Mouse (Mus musculus): ENCODE results near the gene Wdr46. TPM values are rescaled to one million over a fixed set of nuclear protein-coding genes. Genes with fewer than 3 reads are reported as not detected.

Gene Wdr46
- 17.5 and 21.3 TPM in 2 replicates for polyA plus RNA-seq (2015; fragmentation: Nextera tagmentation; extraction: Ambion mirVana)

DNA sequence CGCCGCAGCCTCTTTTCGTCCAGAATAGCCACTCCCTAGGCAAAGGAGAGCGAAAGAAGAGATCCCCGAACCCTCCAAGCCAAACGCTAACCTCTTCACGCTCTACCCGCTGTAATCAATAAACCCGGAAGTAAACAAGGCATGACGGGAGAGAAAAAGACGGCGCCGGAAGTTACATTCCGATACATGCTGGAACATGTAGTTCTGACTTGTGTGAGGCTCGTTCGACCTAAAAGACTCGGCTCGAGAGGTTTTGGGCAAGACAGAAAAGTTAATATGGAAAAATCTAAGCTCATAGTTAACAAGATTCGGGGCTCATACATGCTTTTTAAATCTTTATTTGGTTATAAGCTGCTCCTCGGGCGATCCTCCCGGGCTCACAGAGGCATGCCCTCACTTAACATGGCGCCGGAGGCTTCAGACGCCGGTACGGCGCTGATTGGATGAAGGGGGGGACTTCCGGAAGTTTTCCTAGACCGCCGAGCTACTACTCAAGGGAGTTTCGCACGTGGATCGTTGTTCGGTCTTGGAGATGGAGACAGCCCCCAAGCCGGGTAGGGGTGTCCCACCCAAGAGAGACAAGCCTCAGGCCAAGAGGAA, at the start of gene Wdr46, which contains the start of gene Pfdn6:
Gene Wdr46 (plus strand): TSS at position 455 of the 600 bp plus-strand sequence.
Gene Pfdn6 (minus strand): TSS at position 138 of the 600 bp plus-strand sequence.

DNA sequence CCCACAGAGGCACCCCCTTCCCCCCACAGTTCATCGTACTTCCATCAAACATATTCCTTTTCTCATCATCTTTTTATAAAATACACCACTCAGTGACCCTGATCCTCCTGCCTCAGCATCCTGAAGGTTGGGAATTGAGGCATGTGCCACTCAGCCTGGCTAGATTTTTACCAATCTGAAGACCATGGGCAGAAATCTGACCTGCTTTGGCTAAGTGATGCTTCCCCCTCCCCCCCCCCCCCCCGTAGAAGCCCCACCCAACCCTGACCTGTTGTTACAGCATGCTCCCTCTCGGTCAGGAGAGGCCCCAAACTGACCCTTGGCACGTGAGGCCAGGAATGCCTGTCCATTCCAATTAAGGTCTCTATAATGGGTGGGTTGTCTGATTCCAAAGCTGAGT, 35.6 kb upstream of the Wdr46 start, which contains the start of gene Platr17:
Gene Platr17 (plus strand): TSS at position 301 of the 400 bp plus-strand sequence.

DNA sequence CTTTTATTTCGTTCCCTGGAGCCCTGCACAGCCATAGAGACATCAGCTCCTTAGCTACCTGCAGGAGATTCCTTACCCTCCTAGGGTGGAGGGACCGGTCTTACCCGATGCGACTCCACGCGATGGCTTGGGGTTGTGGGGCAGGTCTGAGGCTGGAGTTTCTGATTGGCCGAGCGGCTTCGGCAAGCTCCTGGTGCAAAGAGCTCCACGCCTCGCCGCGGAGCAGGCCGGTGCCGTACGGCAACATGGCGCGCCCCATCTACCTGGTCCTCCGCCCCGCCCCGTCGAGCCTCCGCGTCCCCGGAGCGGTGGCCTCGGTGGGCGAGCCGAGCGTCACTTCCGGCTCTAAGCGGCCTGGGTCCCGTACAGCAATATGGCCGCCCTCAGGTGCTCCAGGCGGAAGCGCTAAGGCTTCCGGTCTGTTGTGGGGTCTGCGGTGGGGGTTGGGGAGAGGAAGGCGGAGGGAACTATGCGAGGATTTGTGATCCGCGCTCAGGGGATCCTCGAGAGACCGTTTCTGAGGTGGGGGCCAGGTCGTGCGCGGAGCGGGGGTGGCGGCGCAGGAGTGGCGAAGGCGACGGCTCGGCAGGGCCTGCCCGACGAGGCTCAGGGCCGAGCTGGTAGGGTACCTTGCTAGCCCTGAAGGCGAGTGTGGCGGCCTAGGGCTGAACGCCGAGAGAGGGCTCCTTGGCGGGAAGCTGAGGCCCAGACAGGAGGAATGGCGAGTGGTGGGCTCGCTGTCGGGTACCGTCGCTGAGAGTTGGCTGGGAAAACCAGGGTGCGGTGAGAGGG, 31.2 kb upstream of the Wdr46 start, which contains the start of gene Daxx:
Gene Daxx (plus strand): TSS at position 338 of the 792 bp plus-strand sequence.

GRCm38 (mm10) chr17:33915671-33916250, 24.7 kb upstream of the Wdr46 start, which contains the start of the genes Tapbp and Zbtb22:
TSS of gene Tapbp (plus strand) at chr17:33915899.
TSS of gene Zbtb22 (plus strand) at chr17:33915904.

GRCm38 (mm10) chr17:33929371-33930279, 10.8 kb upstream of the Wdr46 start, which contains the start of gene Rgl2:
TSS of gene Rgl2 (plus strand) at chr17:33929543.

GRCm38 (mm10) chr17:33951021-33951946, 10.8 kb downstream of the Wdr46 start, which contains the start of gene B3galt4:
TSS of gene B3galt4 (minus strand) at chr17:33951488.

GRCm38 (mm10) chr17:33955555-33956214, 15.2 kb downstream of the Wdr46 start, which contains the start of the genes Vps52 and Rps18:
TSS of gene Vps52 (plus strand) at chr17:33955812.
TSS of gene Rps18 (minus strand) at chr17:33956001.

Other genes with a start within 250 kb of the Wdr46 start
- gene March2, start 222.0 kb upstream of the Wdr46 start, polyA plus RNA-seq (2015; fragmentation: Nextera tagmentation; extraction: Ambion mirVana) = 84.2 and 105 TPM in 2 replicates
- 248 and 296 TPM in 2 replicates for gene Rab11b, start 180.1 kb upstream of the Wdr46 start, polyA plus RNA-seq (2015; fragmentation: Nextera tagmentation; extraction: Ambion mirVana)
- 84.8 and 87.3 TPM in 2 replicates for gene Angptl4, start 158.8 kb upstream of the Wdr46 start, polyA plus RNA-seq (2015; fragmentation: Nextera tagmentation; extraction: Ambion mirVana)
- gene Kank3, start 130.1 kb upstream of the Wdr46 start, polyA plus RNA-seq (2015; fragmentation: Nextera tagmentation; extraction: Ambion mirVana) = 50.5 and 107 TPM in 2 replicates
- gene Rps28, start 116.1 kb upstream of the Wdr46 start, polyA plus RNA-seq (2015; fragmentation: Nextera tagmentation; extraction: Ambion mirVana) = 1,247 and 1,332 TPM in 2 replicates
- 987 and 1,283 TPM in 2 replicates for gene Ndufa7, start 116.1 kb upstream of the Wdr46 start, polyA plus RNA-seq (2015; fragmentation: Nextera tagmentation; extraction: Ambion mirVana)
- gene Cd320, start 97.6 kb upstream of the Wdr46 start, polyA plus RNA-seq (2015; fragmentation: Nextera tagmentation; extraction: Ambion mirVana) = 89.3 and 138 TPM in 2 replicates
- not detected in 2 replicates for gene Gm7029, start 66.8 kb upstream of the Wdr46 start, polyA plus RNA-seq (2015; fragmentation: Nextera tagmentation; extraction: Ambion mirVana)
- 2.3 and 3.1 TPM in 2 replicates for gene Kifc1, start 50.0 kb upstream of the Wdr46 start, polyA plus RNA-seq (2015; fragmentation: Nextera tagmentation; extraction: Ambion mirVana)
- 0.27 TPM in 1 of 2 replicates, not detected in the other for gene Platr17, start 35.5 kb upstream of the Wdr46 start, polyA plus RNA-seq (2015; fragmentation: Nextera tagmentation; extraction: Ambion mirVana)
- gene Daxx, start 31.2 kb upstream of the Wdr46 start, polyA plus RNA-seq (2015; fragmentation: Nextera tagmentation; extraction: Ambion mirVana) = 23.8 and 32.1 TPM in 2 replicates
- 72.5 and 91.8 TPM in 2 replicates for gene Tapbp, start 24.8 kb upstream of the Wdr46 start, polyA plus RNA-seq (2015; fragmentation: Nextera tagmentation; extraction: Ambion mirVana)
- gene Zbtb22, start 24.8 kb upstream of the Wdr46 start, polyA plus RNA-seq (2015; fragmentation: Nextera tagmentation; extraction: Ambion mirVana) = 14.6 and 16.5 TPM in 2 replicates
- 20.0 and 32.4 TPM in 2 replicates for gene Rgl2, start 11.1 kb upstream of the Wdr46 start, polyA plus RNA-seq (2015; fragmentation: Nextera tagmentation; extraction: Ambion mirVana)
- 108 and 142 TPM in 2 replicates for gene Pfdn6, start 317 bp upstream of the Wdr46 start, polyA plus RNA-seq (2015; fragmentation: Nextera tagmentation; extraction: Ambion mirVana)
- gene B3galt4, start 10.8 kb downstream of the Wdr46 start, polyA plus RNA-seq (2015; fragmentation: Nextera tagmentation; extraction: Ambion mirVana) = 7.6 and 8.1 TPM in 2 replicates
- 28.4 and 40.1 TPM in 2 replicates for gene Vps52, start 15.2 kb downstream of the Wdr46 start, polyA plus RNA-seq (2015; fragmentation: Nextera tagmentation; extraction: Ambion mirVana)
- gene Rps18, start 15.3 kb downstream of the Wdr46 start, polyA plus RNA-seq (2015; fragmentation: Nextera tagmentation; extraction: Ambion mirVana) = 2,003 and 3,084 TPM in 2 replicates
- 146 and 274 TPM in 2 replicates for gene H2-K1, start 59.7 kb downstream of the Wdr46 start, polyA plus RNA-seq (2015; fragmentation: Nextera tagmentation; extraction: Ambion mirVana)
- gene Ring1, start 84.0 kb downstream of the Wdr46 start, polyA plus RNA-seq (2015; fragmentation: Nextera tagmentation; extraction: Ambion mirVana) = 22.3 and 29.6 TPM in 2 replicates
- gene H2-Ke6, start 87.4 kb downstream of the Wdr46 start, polyA plus RNA-seq (2015; fragmentation: Nextera tagmentation; extraction: Ambion mirVana) = 105 and 163 TPM in 2 replicates
- 99.2 and 160 TPM in 2 replicates for gene Slc39a7, start 91.0 kb downstream of the Wdr46 start, polyA plus RNA-seq (2015; fragmentation: Nextera tagmentation; extraction: Ambion mirVana)
- gene Rxrb, start 91.2 kb downstream of the Wdr46 start, polyA plus RNA-seq (2015; fragmentation: Nextera tagmentation; extraction: Ambion mirVana) = 33.2 and 38.4 TPM in 2 replicates
- 0.25 and 0.80 TPM in 2 replicates for gene Col11a2, start 98.8 kb downstream of the Wdr46 start, polyA plus RNA-seq (2015; fragmentation: Nextera tagmentation; extraction: Ambion mirVana)
- 0.25 TPM in 1 of 2 replicates, not detected in the other for gene H2-Oa, start 151.7 kb downstream of the Wdr46 start, polyA plus RNA-seq (2015; fragmentation: Nextera tagmentation; extraction: Ambion mirVana)
- 10.2 and 13.7 TPM in 2 replicates for gene H2-DMa, start 178.9 kb downstream of the Wdr46 start, polyA plus RNA-seq (2015; fragmentation: Nextera tagmentation; extraction: Ambion mirVana)
- gene Brd2, start 182.0 kb downstream of the Wdr46 start, polyA plus RNA-seq (2015; fragmentation: Nextera tagmentation; extraction: Ambion mirVana) = 69.4 and 71.0 TPM in 2 replicates
- 0.44 and 0.97 TPM in 2 replicates for gene H2-DMb2, start 202.6 kb downstream of the Wdr46 start, polyA plus RNA-seq (2015; fragmentation: Nextera tagmentation; extraction: Ambion mirVana)
- gene H2-DMb1, start 212.4 kb downstream of the Wdr46 start, polyA plus RNA-seq (2015; fragmentation: Nextera tagmentation; extraction: Ambion mirVana) = 1.9 and 2.3 TPM in 2 replicates
- 8.0 and 13.6 TPM in 2 replicates for gene Tap1, start 246.9 kb downstream of the Wdr46 start, polyA plus RNA-seq (2015; fragmentation: Nextera tagmentation; extraction: Ambion mirVana)
- 16.0 and 17.9 TPM in 2 replicates for gene Psmb9, start 247.1 kb downstream of the Wdr46 start, polyA plus RNA-seq (2015; fragmentation: Nextera tagmentation; extraction: Ambion mirVana)

Data from adrenal gland, postnatal 0 days (tissue).